Mouse (Mus musculus) ES-E14 (cell line): ENCODE data around the gene Arhgap20. TPM values are rescaled to one million over a fixed set of nuclear protein-coding genes. Genes with fewer than 3 reads are reported as not detected.

ENCODE experiments used
- DNase-seq: peaks from one replicate; pipeline ENCODE4 v3.0.0-alpha.2; 2013; ENCODE audit warnings: low read depth, low spot score
- H3K27ac ChIP-seq: 2 replicates; pipeline ENCODE4 v1.5.1; 2012; ENCODE audit warnings: low read depth, mild to moderate bottlenecking, low read length, moderate library complexity, mixed read lengths; ENCODE audit not compliant: poor library complexity, insufficient read depth, severe bottlenecking
- H3K36me3 ChIP-seq: 2 replicates; pipeline ENCODE4 v1.6.1; 2012; ENCODE audit warnings: mild to moderate bottlenecking, low read length, moderate library complexity, mixed read lengths; ENCODE audit not compliant: control insufficient read depth, poor library complexity, insufficient read depth, severe bottlenecking
- H3K4me1 ChIP-seq, 2 experiments: fragments of 150-350 bp in 1 of 2; sonication (generic) in 1 of 2; 2 replicates each; pipeline ENCODE4 v1.6.1; 2012; ENCODE audit warnings: low read length in 2 of 2, mild to moderate bottlenecking in 1 of 2, mixed read lengths in 1 of 2; ENCODE audit not compliant: control insufficient read depth in 2 of 2, insufficient read depth in 2 of 2, poor library complexity in 1 of 2
- H3K4me3 ChIP-seq, 2 experiments: fragments of 150-350 bp in 1 of 2; sonication (generic) in 1 of 2; 2 replicates each; pipeline ENCODE4 v1.5.1; 2012; ENCODE audit warnings: low read length in 2 of 2, low read depth in 1 of 2, mild to moderate bottlenecking in 1 of 2, mixed read lengths in 1 of 2; ENCODE audit not compliant: insufficient read depth in 1 of 2, poor library complexity in 1 of 2, severe bottlenecking in 1 of 2
- H3K9ac ChIP-seq: 2 replicates; pipeline ENCODE4 v1.6.1; 2012; ENCODE audit warnings: low read depth, mild to moderate bottlenecking, low read length, mixed read lengths; ENCODE audit not compliant: poor library complexity, insufficient read depth, severe bottlenecking
- H3K9me3 ChIP-seq: fragments of 150-350 bp; sonication (generic); 2 replicates; pipeline ENCODE4 v1.6.1; 2012; ENCODE audit warnings: low read depth, mild to moderate bottlenecking, low read length; ENCODE audit not compliant: control insufficient read depth, insufficient read depth
- CHD2 ChIP-seq: IDR thresholded peaks from 2 replicates; pipeline ENCODE4 v1.6.1; 2014; ENCODE audit warnings: mild to moderate bottlenecking, low read depth, low read length, inconsistent platforms
- HCFC1 ChIP-seq: IDR thresholded peaks from 2 replicates; pipeline ENCODE4 v1.6.1; 2012; ENCODE audit warnings: low read length, inconsistent platforms, borderline replicate concordance; ENCODE audit not compliant: insufficient read depth
- MAFK ChIP-seq: IDR thresholded peaks from 2 replicates; pipeline ENCODE4 v1.6.1; 2014; ENCODE audit warnings: mild to moderate bottlenecking, low read depth, low read length, inconsistent platforms; ENCODE audit not compliant: insufficient read depth
- ZC3H11A ChIP-seq: IDR thresholded peaks from 2 replicates; pipeline ENCODE4 v1.6.1; 2012; ENCODE audit warnings: low read depth, mild to moderate bottlenecking, inconsistent platforms, low read length, borderline replicate concordance
- ZNF384 ChIP-seq: IDR thresholded peaks from 2 replicates; pipeline ENCODE4 v1.6.1; 2012; ENCODE audit warnings: low read depth, low read length, inconsistent platforms
- in situ Hi-C, 2 experiments: fragments of 600-800 bp; cut with MboI; formaldehyde crosslinking; loops; one replicate each; pipeline ENCODE4 v1.15.1; 2025; ENCODE audit warnings: low sequenced_read_pairs in 2 of 2, inconsistent platforms in 1 of 2; ENCODE audit not compliant: unreplicated experiment in 2 of 2
- total RNA-seq: library from RNA; depleted of rRNA; stranded (reverse); fragments of 300-350 nt; gene quantifications from 2 replicates; pipeline ENCODE4 v1.2.3, GENCODE M21; 2012; rRNA removed

Gene Arhgap20
- total RNA-seq, result 0.31 and 0.42 TPM in 2 replicates

DNA sequence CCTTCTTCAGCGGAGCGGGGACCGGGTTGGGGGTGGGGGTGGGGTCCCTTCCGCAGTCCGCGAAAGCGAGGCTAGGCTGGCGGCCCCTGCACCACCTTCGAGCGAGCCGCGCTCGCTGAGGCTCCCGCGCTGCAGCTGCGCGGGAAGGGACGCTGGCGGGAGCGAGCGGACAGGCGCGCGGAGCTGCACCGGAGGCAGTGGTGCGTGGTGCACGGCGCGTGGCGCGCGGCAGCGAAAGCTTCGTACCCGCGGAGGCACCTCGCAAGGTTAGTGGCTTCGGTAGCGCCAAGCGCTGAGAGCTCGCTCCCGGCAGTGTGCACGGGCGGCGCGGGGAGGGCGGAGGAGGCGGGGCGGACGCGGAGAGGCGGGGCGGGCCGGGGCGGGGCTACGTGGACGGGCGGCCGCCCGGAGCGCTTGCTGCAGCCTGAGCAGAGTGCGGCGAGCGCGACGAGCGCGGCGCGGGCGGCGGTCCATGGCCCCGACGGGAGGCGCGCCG is at the start of gene Arhgap20:
TSS of gene Arhgap20 (plus strand) at position 417 of the 496 bp plus-strand sequence.
- peak within 1 kb of the TSS; percentile 81 to 90 for H3K4me3 ChIP-seq
- in situ Hi-C loops, result no loop called here
- peak; percentile 34 for DNase-seq
- H3K4me1 ChIP-seq, result peaks cover 0 to 2% of the 10 kb centered on the region in 2 experiments; a peak in 1 of 4 replicates
- H3K27ac ChIP-seq, result no peak within 1 kb of the TSS
- H3K9ac ChIP-seq, result peak within 1 kb of the TSS; percentile 74
- TF ChIP-seq MAFK, result no peak
- TF ChIP-seq CHD2, result no peak
- no peak for TF ChIP-seq ZC3H11A
- TF ChIP-seq HCFC1, result no peak
- TF ChIP-seq ZNF384, result no peak
- H3K9me3 ChIP-seq, result no peaks in the 10 kb centered on the region
- no peaks in the 10 kb centered on the region for H3K36me3 ChIP-seq

GRCm38 (mm10) chr9:51718793-51719192 is 46.3 kb upstream of the Arhgap20 start:
- Histone ChIP-seq H3K9ac (no peak overlapping the region), H3K27ac (no peak overlapping the region), H3K4me3 (no peak overlapping the region), H3K9me3 (no peaks in the 10 kb centered on the region), H3K4me1 (no peaks in the 10 kb centered on the region), H3K36me3 (no peaks in the 10 kb centered on the region)
- no peak for DNase-seq
- in situ Hi-C loops, result no loop called here
- TF ChIP-seq CHD2, result no peak
- TF ChIP-seq ZC3H11A, result no peak
- no peak for TF ChIP-seq MAFK
- TF ChIP-seq HCFC1, result no peak
- TF ChIP-seq ZNF384, result no peak

DNA sequence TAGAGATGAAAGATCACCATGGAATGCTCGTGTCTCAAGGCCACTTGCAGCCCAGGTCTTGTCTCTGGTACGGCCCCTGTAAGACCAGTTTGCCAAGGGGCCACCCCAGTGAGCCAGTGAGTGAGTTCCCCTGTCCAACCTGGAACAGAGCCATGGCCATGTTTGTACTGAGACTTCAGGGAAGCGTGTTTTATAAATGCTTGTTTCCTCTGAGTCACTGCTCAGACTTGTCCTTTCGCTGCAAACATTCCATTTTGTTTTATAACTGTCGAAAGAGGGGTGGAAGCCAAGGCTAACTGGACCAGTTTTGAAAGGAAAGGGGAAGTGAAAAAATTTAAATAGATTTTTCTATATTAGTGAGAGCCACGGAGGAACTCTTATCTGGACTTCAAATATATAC is 37.2 kb upstream of the Arhgap20 start:
- TF ChIP-seq ZC3H11A (no peak), CHD2 (no peak), MAFK (no peak), ZNF384 (no peak), HCFC1 (no peak)
- Histone ChIP-seq H3K36me3 (no peaks in the 10 kb centered on the region), H3K9ac (no peak overlapping the region), H3K4me3 (no peak overlapping the region), H3K27ac (no peak overlapping the region), H3K4me1 (no peaks in the 10 kb centered on the region), H3K9me3 (no peaks in the 10 kb centered on the region)
- no peak for DNase-seq
- in situ Hi-C loops, result no loop called here

DNA sequence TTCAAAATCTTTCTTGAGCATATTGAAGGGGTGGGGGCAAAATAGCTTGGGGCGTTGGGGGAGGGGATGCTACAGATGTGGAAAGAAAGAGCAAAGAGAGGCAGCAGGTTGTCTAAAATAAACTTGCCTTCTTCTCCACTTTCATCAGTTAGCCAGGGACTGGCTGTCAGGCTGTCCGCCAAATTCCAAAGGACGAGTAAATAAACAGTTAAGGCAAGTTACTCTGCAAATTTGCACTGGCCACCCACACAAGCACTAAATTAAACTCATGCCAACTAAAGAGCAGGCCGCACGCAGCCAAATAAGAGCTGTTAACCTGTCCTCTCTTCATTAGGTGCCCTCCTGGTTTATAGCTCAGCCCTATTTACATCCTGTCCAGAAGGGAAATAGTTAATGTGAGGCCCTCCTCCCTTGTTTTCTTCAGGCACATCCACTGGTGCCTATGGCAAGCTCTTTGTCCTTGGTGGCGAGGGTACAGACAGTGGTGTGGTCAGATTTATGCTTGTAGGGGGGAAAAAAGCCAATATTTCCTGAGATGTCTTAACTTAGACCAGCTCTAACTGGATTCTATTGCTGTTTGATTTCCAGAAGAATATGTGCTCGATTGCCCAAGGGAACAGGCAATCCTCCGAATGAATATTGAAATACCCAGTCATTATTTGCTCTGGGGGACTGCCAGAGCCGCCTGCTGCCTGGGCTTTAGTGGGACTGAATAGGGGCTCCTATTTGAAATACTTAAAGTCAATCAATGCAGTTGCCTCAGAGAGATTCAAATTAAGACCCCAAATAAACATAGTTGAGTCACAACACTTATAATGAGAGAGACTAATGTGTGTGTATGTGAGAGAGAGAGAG is 29.7 kb upstream of the Arhgap20 start:
- in situ Hi-C loops, result no loop called here
- no peak overlapping the region for H3K27ac ChIP-seq
- DNase-seq, result no peak

More for the DNA sequence above, 29.7 kb upstream of the Arhgap20 start:
- H3K36me3 ChIP-seq, result no peaks in the 10 kb centered on the region
- H3K9me3 ChIP-seq, result no peaks in the 10 kb centered on the region
- H3K4me1 ChIP-seq, result no peaks in the 10 kb centered on the region
- no peak overlapping the region for H3K9ac ChIP-seq
- H3K4me3 ChIP-seq, result no peak overlapping the region
- TF ChIP-seq HCFC1 (no peak), ZC3H11A (no peak), MAFK (no peak), ZNF384 (no peak), CHD2 (no peak)
